Mouse (Mus musculus): ENCODE measurements around the gene Prkch.

Prkch gene

GRCm38 (mm10) chr12:73610831-73611370, 26.3 kb downstream of the Prkch start:
- no peak for DNase-seq (ENCODE audit: low spot score in 2 of 2)

GRCm38 (mm10) chr12:73611741-73612140, 27.1 kb downstream of the Prkch start:
- no peak for DNase-seq (ENCODE audit: low spot score in 2 of 2)

DNA sequence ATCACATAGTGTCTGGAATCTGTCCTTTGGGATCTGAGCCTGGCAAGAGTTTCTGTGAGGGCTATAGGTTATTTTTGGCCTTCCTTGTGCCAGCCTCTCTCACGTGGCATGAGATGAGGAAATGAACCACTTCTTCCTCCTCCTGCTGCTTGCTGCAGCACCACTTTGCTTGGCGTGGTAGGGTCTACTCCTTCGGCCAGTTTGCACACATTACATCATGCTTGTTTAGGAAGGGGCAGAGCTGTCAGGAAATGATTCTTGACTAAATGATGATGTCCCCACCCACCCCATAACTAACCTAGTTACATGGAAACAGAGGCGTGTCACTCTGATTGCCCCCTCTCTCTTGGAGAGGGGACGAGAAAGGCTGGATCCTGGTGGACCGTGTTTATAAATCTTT, 28.6 kb downstream of the Prkch start:
- no peak for DNase-seq (ENCODE audit: low spot score in 2 of 2)

DNA sequence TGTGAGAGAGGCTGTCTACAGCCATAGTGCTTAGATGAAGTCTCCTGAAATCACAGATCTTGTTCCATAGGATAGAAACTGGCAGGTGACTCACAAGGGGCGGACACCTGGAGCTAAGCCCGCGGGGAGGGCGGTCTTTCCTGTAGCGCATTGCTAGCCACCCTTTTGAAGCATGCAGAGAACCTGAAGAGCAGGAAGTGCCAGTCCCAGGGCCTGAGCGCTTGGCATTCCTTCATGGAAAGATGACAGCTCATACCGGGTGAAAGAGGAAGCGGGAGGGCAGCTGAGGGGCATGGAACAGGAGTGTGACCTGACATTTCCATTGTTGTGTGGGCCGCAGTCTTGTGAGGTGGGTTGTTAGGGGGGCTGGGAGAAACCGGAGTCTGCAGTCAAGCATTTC, 33.1 kb downstream of the Prkch start:
- no peak for DNase-seq (ENCODE audit: low spot score in 2 of 2)

DNA sequence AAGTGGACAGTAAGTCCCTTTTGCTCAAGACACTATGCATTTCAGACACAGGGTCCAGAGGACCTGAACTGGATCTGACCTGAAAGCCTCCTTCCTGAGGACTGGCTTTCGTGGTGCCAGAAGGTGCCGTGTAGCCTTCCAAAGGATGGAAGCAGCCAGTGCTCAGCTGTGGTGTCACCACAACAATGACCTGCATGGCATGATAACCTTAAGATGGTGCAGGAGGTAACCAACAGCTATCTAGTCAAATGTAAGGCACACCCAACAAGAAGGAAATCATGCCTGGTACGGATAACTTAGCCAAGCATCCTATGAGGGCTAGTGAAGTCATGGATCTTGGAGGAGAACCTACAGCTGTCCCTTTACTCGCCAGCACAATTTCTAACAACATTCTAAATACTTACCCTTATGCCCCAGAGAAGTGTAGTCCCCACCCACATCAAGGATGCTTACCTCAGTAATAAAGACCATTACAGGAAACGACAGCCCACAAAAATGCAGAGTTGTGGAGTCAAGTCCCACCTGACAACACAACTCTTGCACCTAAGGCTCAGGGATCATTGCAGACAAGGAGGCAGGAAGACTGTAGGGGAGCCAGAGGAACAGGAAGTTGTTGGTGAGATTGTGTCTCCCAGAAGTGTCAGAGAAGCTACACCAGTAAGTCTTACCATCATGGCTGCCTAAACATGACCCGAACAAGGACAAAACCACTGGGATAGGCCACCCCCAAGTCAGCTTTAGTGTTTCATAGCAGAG, 40.9 kb downstream of the Prkch start:
- no peak for DNase-seq (ENCODE audit: low spot score in 2 of 2)

GRCm38 (mm10) chr12:73627902-73628301, 43.3 kb downstream of the Prkch start:
- DNase-seq (ENCODE audit: low spot score in 2 of 2), result no peak

- DNase-seq (ENCODE audit: low spot score in 2 of 2), result no peak
Observed at GRCm38 (mm10) chr12:73630596-73630995, 46.0 kb downstream of the Prkch start.

DNA sequence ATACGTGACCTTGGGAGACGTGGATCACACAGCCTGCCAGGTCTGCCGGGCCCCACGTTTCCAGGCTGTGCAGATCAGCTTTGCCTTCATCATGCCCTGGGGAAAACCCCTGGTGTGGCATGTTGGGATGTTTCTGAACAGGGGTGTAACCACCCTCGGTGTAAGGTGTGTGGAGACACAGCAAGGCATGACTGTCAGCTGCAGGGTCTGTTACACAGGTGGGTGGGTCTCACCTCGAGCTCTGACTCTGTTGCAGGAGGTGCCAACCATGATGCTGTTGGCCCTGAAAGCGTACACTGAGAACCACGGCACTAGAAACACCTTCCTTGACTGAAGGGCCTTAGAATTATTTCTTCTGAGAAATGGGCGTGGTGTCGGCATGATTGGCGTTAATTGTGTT, 46.6 kb downstream of the Prkch start:
- DNase-seq (ENCODE audit: low spot score in 2 of 2), result no peak

DNA sequence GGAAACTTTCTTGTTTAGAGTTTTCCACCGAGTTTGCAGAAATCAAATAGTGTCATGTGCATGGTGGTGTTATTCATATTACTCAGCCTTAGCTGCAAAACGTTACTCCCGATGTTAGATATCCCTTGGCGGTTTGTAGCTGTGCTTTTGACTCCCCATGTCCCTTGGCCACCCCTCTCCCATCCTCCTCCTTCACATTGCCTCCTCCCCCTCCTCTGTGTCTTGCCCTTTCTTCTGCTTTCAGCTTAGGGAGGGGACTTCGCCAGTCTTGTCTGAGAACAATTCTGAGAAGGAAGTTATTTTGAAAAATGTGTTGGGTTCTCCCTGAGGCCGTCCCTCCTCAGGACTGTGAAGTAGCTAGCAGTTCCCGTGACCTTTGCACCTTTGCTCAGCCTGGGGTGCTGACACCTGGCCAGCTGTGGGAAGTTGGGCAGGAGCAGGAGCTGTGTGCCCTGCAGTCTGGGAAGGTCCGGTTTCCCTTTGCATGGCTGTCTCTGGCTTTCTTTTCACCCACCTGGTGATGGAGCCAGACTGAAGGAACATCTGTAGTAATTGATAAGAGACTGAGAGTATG, 48.2 kb downstream of the Prkch start:
- DNase-seq (ENCODE audit: low spot score in 2 of 2), result no peak

- DNase-seq (ENCODE audit: low spot score in 2 of 2), result no peak
Observed at GRCm38 (mm10) chr12:73633707-73634106, 49.1 kb downstream of the Prkch start.

DNA sequence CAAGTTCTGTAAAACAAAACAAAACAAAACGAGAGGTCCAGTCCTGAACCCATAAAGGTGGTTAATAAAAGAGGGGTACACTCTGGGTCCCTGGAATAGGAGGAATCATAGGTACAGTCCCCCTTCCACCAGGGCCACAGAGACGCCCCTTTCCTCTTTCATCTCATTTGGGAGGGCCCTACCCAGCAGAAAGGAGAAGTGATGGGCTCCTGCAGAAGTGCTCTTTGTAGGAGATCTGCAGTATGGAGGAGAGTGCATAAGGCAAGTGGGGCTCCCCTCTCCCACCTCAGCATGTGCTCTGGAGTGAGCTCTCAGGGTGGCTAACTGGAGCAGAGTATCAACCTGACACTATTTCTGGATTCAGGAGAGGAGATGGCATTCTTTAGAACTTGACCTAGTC, 55.0 kb downstream of the Prkch start:
- DNase-seq (ENCODE audit: low spot score in 2 of 2), result no peak

DNA sequence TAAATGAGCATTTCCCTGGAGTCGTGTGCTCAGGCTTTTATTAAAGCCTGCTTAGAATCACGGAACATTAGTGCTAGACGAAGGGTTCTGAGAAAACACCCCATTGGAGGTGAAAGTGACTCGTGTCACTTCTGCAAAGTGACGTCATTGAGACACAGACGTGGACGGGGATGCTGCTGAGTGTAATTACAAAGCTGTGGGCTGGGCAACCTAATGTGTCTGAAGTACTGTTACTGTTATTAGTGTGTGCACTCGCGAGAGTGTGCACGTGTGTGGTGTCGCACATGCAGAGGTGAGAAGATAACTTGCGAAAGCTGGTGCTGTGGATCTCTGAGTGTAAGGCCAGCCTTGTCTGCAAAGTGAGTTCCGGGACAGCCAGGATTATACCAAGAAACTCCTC, 56.6 kb downstream of the Prkch start:
- DNase-seq (ENCODE audit: low spot score in 2 of 2), result no peak

GRCm38 (mm10) chr12:73645216-73645615, 60.6 kb downstream of the Prkch start:
- DNase-seq (ENCODE audit: low spot score in 2 of 2), result no peak

DNA sequence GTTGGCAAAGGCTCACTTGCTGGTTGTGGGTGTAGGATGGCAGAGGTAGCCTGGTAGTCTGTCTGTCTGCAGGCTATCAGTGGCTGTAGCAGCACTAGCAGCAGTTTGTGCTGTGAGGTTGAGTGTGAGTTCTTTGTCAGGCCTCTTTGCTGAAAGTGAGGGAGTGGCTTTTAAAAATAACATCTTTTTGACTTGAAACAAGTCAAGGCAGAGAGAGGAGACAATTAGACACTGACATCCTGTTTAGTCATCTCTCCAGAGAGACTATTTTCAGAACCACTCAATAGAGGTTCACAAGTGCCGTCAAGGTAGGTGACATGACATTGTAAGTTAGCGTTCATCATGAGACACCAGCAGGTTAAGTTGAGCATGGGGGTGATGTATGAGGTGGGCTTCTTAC, 63.1 kb downstream of the Prkch start:
- DNase-seq (ENCODE audit: low spot score in 2 of 2), result peak in 1 of 2 experiments; percentile 9

- no peak for DNase-seq (ENCODE audit: low spot score in 2 of 2)
Observed at GRCm38 (mm10) chr12:73656568-73657204, 72.1 kb downstream of the Prkch start.

GRCm38 (mm10) chr12:73663421-73663820, 78.8 kb downstream of the Prkch start:
- DNase-seq (ENCODE audit: low spot score in 2 of 2), result no peak

- no peak for DNase-seq (ENCODE audit: low spot score in 2 of 2)
Observed at GRCm38 (mm10) chr12:73666701-73667100, 82.1 kb downstream of the Prkch start.

GRCm38 (mm10) chr12:73667607-73668006, 83.0 kb downstream of the Prkch start:
- DNase-seq (ENCODE audit: low spot score in 2 of 2), result no peak

GRCm38 (mm10) chr12:73670739-73671138, 86.1 kb downstream of the Prkch start:
- no peak for DNase-seq (ENCODE audit: low spot score in 2 of 2)

- no peak for DNase-seq (ENCODE audit: low spot score in 2 of 2)
Observed at GRCm38 (mm10) chr12:73671540-73671939, 86.9 kb downstream of the Prkch start.

GRCm38 (mm10) chr12:73672007-73672406, 87.4 kb downstream of the Prkch start:
- no peak for DNase-seq (ENCODE audit: low spot score in 2 of 2)

DNA sequence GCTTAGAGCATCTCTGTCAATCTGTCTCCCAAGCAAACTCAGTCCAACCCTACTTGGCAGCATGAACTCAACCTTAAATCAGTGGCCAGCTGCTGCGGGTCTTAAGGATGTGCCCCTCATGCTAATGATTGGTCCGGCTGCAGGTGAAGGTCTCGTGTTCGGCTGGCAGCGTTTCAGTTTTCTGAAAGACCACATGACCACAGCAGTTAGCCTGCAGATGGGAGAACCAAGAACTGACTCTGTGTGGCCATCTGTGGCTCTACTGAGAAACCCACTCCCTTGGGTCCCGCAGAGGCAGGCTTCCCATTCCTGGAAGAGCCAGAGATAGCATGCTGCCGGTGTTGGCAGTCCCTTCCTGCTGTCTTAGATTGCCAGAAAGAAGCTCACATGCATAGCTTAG, 89.2 kb downstream of the Prkch start:
- no peak for DNase-seq (ENCODE audit: low spot score in 2 of 2)

DNA sequence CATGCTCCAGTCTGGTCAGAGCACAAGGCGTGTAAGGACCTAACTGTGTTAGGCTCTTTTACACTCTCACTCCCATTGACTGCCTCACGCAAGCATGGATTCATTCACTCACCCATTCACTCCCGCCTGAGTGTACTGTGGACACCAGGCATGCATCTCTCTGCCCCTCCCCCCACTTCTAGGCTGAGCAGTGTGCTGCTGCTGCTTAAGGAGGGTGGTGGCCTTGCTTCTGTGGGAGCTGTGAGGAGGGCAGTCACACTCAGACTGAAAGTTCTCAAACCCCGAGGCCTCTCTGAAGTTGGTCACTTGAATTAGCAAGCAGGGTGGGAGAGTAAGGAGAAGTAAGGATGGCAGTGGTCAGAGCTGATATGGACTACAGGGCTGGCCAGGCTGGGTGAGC, 90.6 kb downstream of the Prkch start:
- DNase-seq (ENCODE audit: low spot score in 2 of 2), result no peak

Measured in left cerebral cortex, adult 9 months (tissue).